16 mouse cellular contexts compared by ENCODE assay signal in genomic region chr3:50583475-50583874, GRCm38 (mm10).
"Had no signal": no experiment of that assay in that cellular context is flagged by ENCODE, and none has a peak within 500 bp of the region (broad histone marks: within the 10 kb centered on the region; RNA-seq: fewer than 3 reads in every experiment).

No protein-coding gene starts in this region.

- H3K27me3 ChIP-seq: limb, embryonic 13.5 days; megakaryocyte, embryonic 14.5 days had no signal

- H3K36me3 ChIP-seq: limb, embryonic 13.5 days had no signal

- H3K9ac ChIP-seq: limb, embryonic 13.5 days; liver, embryonic 14.5 days had no signal

- H3K4me1 ChIP-seq: limb, embryonic 13.5 days; megakaryocyte, embryonic 14.5 days had no signal

- DNase-seq: kidney, adult 11 months; kidney, adult 9 months; kidney, postnatal 10 days; kidney, postnatal 4 days; left cerebral cortex, postnatal 4 days; lung, adult 2 months; lung, postnatal 36 days; right cerebral cortex, postnatal 25 days; thymus, postnatal 25 days had no signal

- H3K4me2 ChIP-seq: limb, embryonic 13.5 days; midbrain, embryonic 11.5 days had no signal

- H3K9me3 ChIP-seq: limb, embryonic 13.5 days; megakaryocyte, embryonic 14.5 days had no signal

- H3K27ac ChIP-seq: layer of hippocampus, adult 2 months; limb, embryonic 13.5 days; liver, embryonic 14.5 days had no signal

- H3K4me3 ChIP-seq: layer of hippocampus, adult 2 months; limb, embryonic 13.5 days; megakaryocyte, embryonic 14.5 days had no signal

- ATAC-seq: inflammation-experienced regulatory T-cells, adult 6 months; lung, postnatal 0 days had no signal
